Mouse (Mus musculus): ENCODE results near the gene 1190002N15Rik.

Gene 1190002N15Rik

GRCm38 (mm10) chr9:94533641-94534040 lies 4.2 kb downstream of the 1190002N15Rik start:
- in situ Hi-C loops (cut with MboI, MseI): loop anchor here (10.0 kb wide), 1 partner anchor 141 kb away; no protein-coding TSS in a partner anchor

GRCm38 (mm10) chr9:94529987-94530386 lies 7.9 kb downstream of the 1190002N15Rik start:
- in situ Hi-C loops (cut with MboI, MseI): loop anchor here (10.0 kb wide), 1 partner anchor 145 kb away; no protein-coding TSS in a partner anchor

- in situ Hi-C loops (cut with MboI, MseI): no loop called here
Measured at GRCm38 (mm10) chr9:94529146-94529746, 8.6 kb downstream of the 1190002N15Rik start.

- in situ Hi-C loops (cut with MboI, MseI): no loop called here
Measured at GRCm38 (mm10) chr9:94526473-94526872, 11.4 kb downstream of the 1190002N15Rik start.

GRCm38 (mm10) chr9:94512246-94512645 lies 25.6 kb downstream of the 1190002N15Rik start:
- in situ Hi-C loops (cut with MboI, MseI): no loop called here

GRCm38 (mm10) chr9:94511139-94511538 lies 26.7 kb downstream of the 1190002N15Rik start:
- in situ Hi-C loops (cut with MboI, MseI): no loop called here

- in situ Hi-C loops (cut with MboI, MseI): no loop called here
Measured at GRCm38 (mm10) chr9:94506980-94507379, 30.9 kb downstream of the 1190002N15Rik start.

GRCm38 (mm10) chr9:94491467-94491866 lies 46.4 kb downstream of the 1190002N15Rik start:
- in situ Hi-C loops (cut with MboI, MseI): no loop called here

GRCm38 (mm10) chr9:94487976-94488375 lies 49.9 kb downstream of the 1190002N15Rik start:
- in situ Hi-C loops (cut with MboI, MseI): no loop called here

- in situ Hi-C loops (cut with MboI, MseI): no loop called here
Measured at GRCm38 (mm10) chr9:94483291-94483879, 54.5 kb downstream of the 1190002N15Rik start.

- in situ Hi-C loops (cut with MboI, MseI): no loop called here
Measured at GRCm38 (mm10) chr9:94482215-94482975, 55.5 kb downstream of the 1190002N15Rik start.

GRCm38 (mm10) chr9:94481057-94481456 lies 56.8 kb downstream of the 1190002N15Rik start:
- in situ Hi-C loops (cut with MboI, MseI): no loop called here

- in situ Hi-C loops (cut with MboI, MseI): no loop called here
Measured at GRCm38 (mm10) chr9:94479382-94479781, 58.5 kb downstream of the 1190002N15Rik start.

GRCm38 (mm10) chr9:94478954-94479353 lies 58.9 kb downstream of the 1190002N15Rik start:
- in situ Hi-C loops (cut with MboI, MseI): no loop called here

- in situ Hi-C loops (cut with MboI, MseI): no loop called here
Measured at GRCm38 (mm10) chr9:94475973-94476372, 61.9 kb downstream of the 1190002N15Rik start.

- in situ Hi-C loops (cut with MboI, MseI): no loop called here
Measured at GRCm38 (mm10) chr9:94473898-94474297, 64.0 kb downstream of the 1190002N15Rik start.

- in situ Hi-C loops (cut with MboI, MseI): no loop called here
Measured at GRCm38 (mm10) chr9:94472963-94473582, 64.8 kb downstream of the 1190002N15Rik start.

GRCm38 (mm10) chr9:94471485-94471884 lies 66.4 kb downstream of the 1190002N15Rik start:
- in situ Hi-C loops (cut with MboI, MseI): no loop called here

Measured in regulatory T cell (primary cell).